Mouse (Mus musculus) left cerebral cortex, postnatal 14 days (tissue): ENCODE results near the gene Pnkd. TPM values are rescaled to one million over a fixed set of nuclear protein-coding genes. Genes with fewer than 3 reads are reported as not detected.
"Not testable (repeated sequence)": the region's sequence is repeated elsewhere in the genome, so short reads cannot be mapped to it uniquely, and the experiment has no call there.

ENCODE experiments used
- DNase-seq, 2 experiments: peaks; one replicate each; pipeline ENCODE4 v3.0.0; 2021 to 2022; ENCODE audit warnings: low spot score in 2 of 2, mixed read lengths in 1 of 2
- intact Hi-C: fragments of 180-260 bp; cut with DNase I; formaldehyde crosslinking; loops from one replicate; pipeline ENCODE4 v1.15.1; 2025
- microRNA-seq, 2 experiments: library from miRNA; unstranded; fragments of <30 nt; microRNA quantifications; one replicate each; pipeline ENCODE4 v1.2.0; 2022
- total RNA-seq, 2 experiments: library from RNA; stranded (reverse); gene quantifications; 2 replicates each; pipeline ENCODE4 v1.2.3; 2021

The Pnkd gene
- total RNA-seq, 2 experiments from 2014 or later = 118 to 134 TPM

- intact Hi-C loops = loop anchor here (5.0 kb wide), 1 partner anchor 60 kb away; no protein-coding TSS in a partner anchor
- DNase-seq = peak in 1 of 2 experiments; percentile 25
These were observed 107.2 kb downstream of the Pnkd start for GRCm38 (mm10) chr1:74391844-74392441.

GRCm38 (mm10) chr1:74392446-74392994 is 107.8 kb downstream of the Pnkd start:
- DNase-seq = no peak
- intact Hi-C loops = loop anchor here (5.0 kb wide), 1 partner anchor 60 kb away; no protein-coding TSS in a partner anchor

- intact Hi-C loops = loop anchor here (5.0 kb wide), 1 partner anchor 59 kb away; no protein-coding TSS in a partner anchor
- DNase-seq = no peak
These were observed 108.3 kb downstream of the Pnkd start for GRCm38 (mm10) chr1:74393010-74393409.

GRCm38 (mm10) chr1:74393697-74394096 is 109.0 kb downstream of the Pnkd start:
- DNase-seq = no peak
- intact Hi-C loops = loop anchor here (5.0 kb wide), 1 partner anchor 59 kb away; no protein-coding TSS in a partner anchor

- no peak for DNase-seq
- intact Hi-C loops = loop anchor here (5.0 kb wide), 1 partner anchor 58 kb away; no protein-coding TSS in a partner anchor
These were observed 109.6 kb downstream of the Pnkd start for GRCm38 (mm10) chr1:74394311-74394710.

GRCm38 (mm10) chr1:74394858-74395257 is 110.1 kb downstream of the Pnkd start:
- no peak for DNase-seq

GRCm38 (mm10) chr1:74395290-74395689 is 110.6 kb downstream of the Pnkd start:
- intact Hi-C loops = no loop called here
- DNase-seq = no peak

More at GRCm38 (mm10) chr1:74394858-74395257, 110.1 kb downstream of the Pnkd start:
- intact Hi-C loops = loop anchor here (5.0 kb wide), 1 partner anchor 57 kb away; no protein-coding TSS in a partner anchor

GRCm38 (mm10) chr1:74396456-74397222 is 111.9 kb downstream of the Pnkd start:
- intact Hi-C loops, DNase-seq: not testable (repeated sequence)

DNA sequence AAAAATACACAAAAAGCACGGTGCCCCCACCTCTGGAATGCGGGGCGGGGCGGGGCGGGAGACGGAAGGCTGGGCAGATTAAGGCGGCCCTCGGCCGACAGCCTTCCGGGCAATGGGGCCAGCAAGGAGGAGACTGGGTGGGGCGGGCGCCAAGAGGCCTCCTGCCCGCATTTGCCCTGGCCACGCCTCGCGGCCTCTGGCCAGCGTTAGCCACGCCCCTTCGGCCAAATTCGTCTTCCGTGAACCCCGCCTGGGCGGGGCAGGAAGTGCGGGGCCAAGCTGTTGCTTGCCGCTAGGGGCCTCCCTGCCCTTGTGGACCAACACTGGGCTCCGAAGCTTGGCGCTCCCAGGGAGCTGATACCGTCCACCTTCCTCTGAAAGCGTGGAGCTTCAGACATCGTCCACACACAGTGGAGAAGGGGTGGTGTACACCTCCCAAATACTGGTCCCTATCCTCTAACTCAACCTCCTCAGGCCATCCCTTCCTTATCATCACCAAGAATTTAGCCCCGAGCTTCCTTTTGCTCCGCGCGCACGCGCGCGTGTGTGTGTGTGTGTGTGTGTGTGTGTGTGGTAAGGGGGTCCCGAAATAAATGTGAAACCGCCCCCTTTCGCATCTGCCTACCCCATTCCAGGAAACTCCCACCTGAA is 112.7 kb downstream of the Pnkd start:
- DNase-seq = peak; percentile 86 to 91
- intact Hi-C loops = no loop called here

DNA sequence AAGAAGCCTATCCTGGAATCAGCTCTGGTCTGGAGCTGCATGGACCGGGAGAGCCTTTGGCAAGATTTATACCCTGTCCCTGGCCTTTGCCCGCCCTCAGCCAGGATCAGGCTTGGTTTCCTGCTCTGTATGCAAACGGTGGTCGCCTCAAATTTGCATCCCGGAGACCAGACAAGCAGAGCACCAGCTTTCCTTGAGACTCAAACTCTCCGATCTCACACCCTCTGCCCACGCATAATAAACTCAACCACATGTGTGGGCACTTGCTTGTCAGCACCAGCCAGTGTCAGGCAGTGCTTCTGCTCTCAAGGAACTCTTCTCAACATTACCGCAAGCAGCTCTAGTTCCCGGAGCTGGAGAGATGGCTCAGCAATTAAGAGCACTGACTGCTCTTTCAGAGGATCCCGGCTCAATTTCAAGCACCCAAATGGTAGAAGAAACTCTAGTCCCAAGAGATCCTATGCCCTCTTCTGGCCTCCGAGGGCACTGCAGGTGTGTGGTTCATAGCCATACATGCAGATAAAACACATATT is 113.3 kb downstream of the Pnkd start:
- intact Hi-C loops = no loop called here
- DNase-seq = peak; percentile 69 to 77

GRCm38 (mm10) chr1:74400531-74400930 is 115.8 kb downstream of the Pnkd start:
- DNase-seq = no peak
- intact Hi-C loops = no loop called here

DNA sequence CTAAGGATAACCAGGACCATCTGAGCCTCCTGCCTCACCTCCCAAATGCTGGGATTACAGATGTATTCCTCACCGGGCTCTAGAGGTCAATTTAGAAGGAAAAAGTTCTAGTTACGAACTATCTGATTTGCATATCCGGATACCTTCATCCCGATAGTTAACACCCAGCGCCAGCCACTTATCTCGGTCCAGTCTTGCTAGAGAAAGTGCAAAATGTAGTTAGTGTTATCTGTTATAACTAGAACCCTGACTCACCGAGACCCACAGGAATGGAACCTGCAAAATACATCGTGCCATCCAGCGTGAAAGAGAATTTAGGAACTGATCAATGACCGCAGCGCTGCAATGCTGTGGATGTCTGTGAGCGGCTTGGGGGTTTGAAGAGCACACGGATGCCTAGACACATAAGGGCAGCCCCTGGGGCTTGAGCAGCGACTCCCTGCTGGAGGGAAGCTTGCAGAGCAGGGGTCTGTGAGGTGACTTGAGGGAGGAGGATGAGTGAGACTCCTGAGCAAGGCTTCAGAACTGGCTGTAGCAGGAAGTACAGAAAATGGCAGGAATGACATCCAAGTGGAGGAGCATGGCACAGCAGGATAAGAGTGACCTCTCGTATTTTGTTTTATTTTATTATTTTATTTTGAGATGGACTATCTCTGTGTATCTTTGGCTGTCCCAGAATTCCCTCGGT is 116.4 kb downstream of the Pnkd start:
- DNase-seq = no peak
- intact Hi-C loops = no loop called here

Small RNA genes lying within 50 kb of the gene (microRNA-seq; reads per million reads assigned to microRNA genes)
- gene Mir26b = 5,270 to 6,782 reads per million in 2 experiments

Other genes with a start within 250 kb of the Pnkd start
- 10 to 100 TPM; 30.2 to 39.1 TPM for gene Tns1, start 160.5 kb upstream of the Pnkd start, total RNA-seq
- under 1 TPM in 1 of 2 experiments, not detected in 1; 0.17 TPM for gene Rufy4, start 159.4 kb upstream of the Pnkd start, total RNA-seq
- gene Cxcr2, start 130.9 kb upstream of the Pnkd start, total RNA-seq = under 1 TPM; 0.11 to 0.17 TPM
- gene Cxcr1, start 90.3 kb upstream of the Pnkd start, total RNA-seq = not detected
- 100 to 1,000 TPM; 281 to 300 TPM for gene Arpc2, start 48.8 kb upstream of the Pnkd start, total RNA-seq
- gene Gpbar1, start 6.4 kb upstream of the Pnkd start, total RNA-seq = not detected
- gene Aamp, start 192 bp upstream of the Pnkd start, total RNA-seq = 100 to 1,000 TPM; 135 to 137 TPM
- 10 to 100 TPM; 16.3 to 17.8 TPM for gene Tmbim1, start 20.7 kb downstream of the Pnkd start, total RNA-seq
- gene Catip, start 77.2 kb downstream of the Pnkd start, total RNA-seq = 1 to 10 TPM in 1 of 2 experiments, under 1 TPM in 1; 0.75 to 1.9 TPM
- gene Slc11a1, start 90.3 kb downstream of the Pnkd start, total RNA-seq = 1 to 10 TPM; 3.4 to 4.3 TPM
- gene Ctdsp1, start 106.6 kb downstream of the Pnkd start, total RNA-seq = 10 to 100 TPM; 17.7 to 25.5 TPM
- 1 to 10 TPM in 1 of 2 experiments, under 1 TPM in 1; 0.64 to 1.1 TPM for gene Vil1, start 124.4 kb downstream of the Pnkd start, total RNA-seq
- 10 to 100 TPM; 33.6 to 35.2 TPM for gene Cnot9, start 221.1 kb downstream of the Pnkd start, total RNA-seq